Mouse (Mus musculus): ENCODE measurements around the gene Rasa3. TPM values are rescaled to one million over a fixed set of nuclear protein-coding genes. Genes with fewer than 3 reads are reported as not detected.

Gene Rasa3
- polyA plus RNA-seq, 1 experiment from 2014 or later: 12.0 TPM

DNA sequence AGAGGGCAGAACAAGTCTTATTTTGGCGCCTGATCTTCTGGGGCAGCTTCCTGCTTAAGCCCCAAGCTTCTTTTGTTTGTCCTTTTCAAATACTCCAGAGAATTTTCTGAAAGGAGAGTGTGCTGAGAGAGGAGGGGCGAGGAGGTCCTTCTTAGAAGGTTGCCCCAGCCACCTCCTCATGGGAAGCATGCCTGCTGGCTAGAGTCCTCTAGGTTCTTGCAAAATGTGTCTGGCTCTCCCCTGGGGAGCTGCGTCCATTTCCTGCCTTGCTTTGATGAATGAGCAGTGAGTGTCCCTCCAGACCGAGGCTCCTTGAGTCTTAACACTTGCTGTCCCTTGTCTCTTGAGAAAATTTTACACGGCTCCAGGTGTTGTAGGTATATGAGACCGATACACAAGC is 11.1 kb upstream of the Rasa3 start:
- 33% methylated on average over 6 of the region's 6 CpGs for WGBS
- DNase-seq (ENCODE audit: low spot score) (no peak), ATAC-seq (ENCODE audit: low FRiP score, low TSS enrichment) (no peak)
- H3K27ac ChIP-seq (replicated peaks): peak overlapping the region; percentile 35; the same call in 1 of the 2 replicates
- no peak for TF ChIP-seq CTCF (IDR thresholded peaks at IDR 0.05; ENCODE audit: low read depth)
- no peak for TF ChIP-seq EP300 (optimal IDR thresholded peaks at IDR 0.05)
- no peak overlapping the region for H3K9ac ChIP-seq (ENCODE audit: low read length)
- H3K4me3 ChIP-seq (ENCODE audit: low read depth, low read length): no peak overlapping the region
- no peaks in the 10 kb centered on the region for H3K36me3 ChIP-seq (ENCODE audit: control insufficient read depth, insufficient read depth, low read length)
- no peaks in the 10 kb centered on the region for H3K27me3 ChIP-seq (ENCODE audit: control insufficient read depth, insufficient read depth, low read length)
- no peak overlapping the region for H3K4me2 ChIP-seq (replicated peaks; ENCODE audit: low read depth)
- no peaks in the 10 kb centered on the region for H3K9me3 ChIP-seq (ENCODE audit: control insufficient read depth, low read length)
- H3K4me1 ChIP-seq (replicated peaks; ENCODE audit: control insufficient read depth, insufficient read depth): peaks cover 3% of the 10 kb centered on the region

DNA sequence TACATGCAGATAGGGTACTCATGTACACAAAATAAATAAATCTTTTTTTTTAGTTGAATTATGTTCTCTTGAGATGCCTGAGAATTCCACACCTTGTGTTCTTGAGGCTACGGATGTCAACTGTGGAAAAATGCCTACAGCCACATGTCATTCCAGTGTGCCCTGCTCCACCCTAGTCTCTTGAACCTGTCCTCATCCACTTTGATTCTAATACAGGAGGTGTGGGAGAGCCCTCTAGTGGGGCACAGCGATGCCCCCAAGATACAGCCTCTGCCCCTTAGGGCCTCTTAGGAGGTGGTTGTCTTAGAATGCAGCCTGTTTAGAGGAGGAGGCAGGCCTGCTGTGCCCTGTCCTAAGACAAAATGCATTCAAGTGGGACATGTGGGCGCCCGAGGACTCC is 10.5 kb upstream of the Rasa3 start:
- TF ChIP-seq EP300 (optimal IDR thresholded peaks at IDR 0.05): no peak
- peak; percentile 48 for TF ChIP-seq CTCF (IDR thresholded peaks at IDR 0.05; ENCODE audit: low read depth)
- no peak overlapping the region for H3K4me2 ChIP-seq (replicated peaks; ENCODE audit: low read depth)
- no peak overlapping the region for H3K4me3 ChIP-seq (ENCODE audit: low read depth, low read length)
- H3K9me3 ChIP-seq (ENCODE audit: control insufficient read depth, low read length): no peaks in the 10 kb centered on the region
- peak overlapping the region; percentile 35; the same call in 1 of the 2 replicates for H3K27ac ChIP-seq (replicated peaks)
- no peak overlapping the region for H3K9ac ChIP-seq (ENCODE audit: low read length)
- no peaks in the 10 kb centered on the region for H3K27me3 ChIP-seq (ENCODE audit: control insufficient read depth, insufficient read depth, low read length)
- no peak for DNase-seq (ENCODE audit: low spot score)
- peaks cover 3% of the 10 kb centered on the region for H3K4me1 ChIP-seq (replicated peaks; ENCODE audit: control insufficient read depth, insufficient read depth)
- no peaks in the 10 kb centered on the region for H3K36me3 ChIP-seq (ENCODE audit: control insufficient read depth, insufficient read depth, low read length)
- ATAC-seq (ENCODE audit: low FRiP score, low TSS enrichment): no peak
- WGBS: 73% methylated on average over 4 of the region's 4 CpGs

GRCm38 (mm10) chr8:13687101-13687717 is 9.8 kb upstream of the Rasa3 start:
- TF ChIP-seq CTCF (IDR thresholded peaks at IDR 0.05; ENCODE audit: low read depth): peak; percentile 48
- TF ChIP-seq EP300 (optimal IDR thresholded peaks at IDR 0.05): no peak
- no peaks in the 10 kb centered on the region for H3K36me3 ChIP-seq (ENCODE audit: control insufficient read depth, insufficient read depth, low read length)
- no peaks in the 10 kb centered on the region for H3K27me3 ChIP-seq (ENCODE audit: control insufficient read depth, insufficient read depth, low read length)
- H3K27ac ChIP-seq (replicated peaks): no peak overlapping the region
- H3K4me1 ChIP-seq (replicated peaks; ENCODE audit: control insufficient read depth, insufficient read depth): peaks cover 3% of the 10 kb centered on the region
- DNase-seq (ENCODE audit: low spot score) (no peak), ATAC-seq (ENCODE audit: low FRiP score, low TSS enrichment) (no peak)
- H3K9me3 ChIP-seq (ENCODE audit: control insufficient read depth, low read length): no peaks in the 10 kb centered on the region
- no peak overlapping the region for H3K4me2 ChIP-seq (replicated peaks; ENCODE audit: low read depth)
- 89% methylated on average over 8 of the region's 8 CpGs for WGBS
- no peak overlapping the region for H3K4me3 ChIP-seq (ENCODE audit: low read depth, low read length)
- no peak overlapping the region for H3K9ac ChIP-seq (ENCODE audit: low read length)

GRCm38 (mm10) chr8:13686426-13686825 is 9.0 kb upstream of the Rasa3 start:
- WGBS: 38% methylated on average over 7 of the region's 7 CpGs

DNA sequence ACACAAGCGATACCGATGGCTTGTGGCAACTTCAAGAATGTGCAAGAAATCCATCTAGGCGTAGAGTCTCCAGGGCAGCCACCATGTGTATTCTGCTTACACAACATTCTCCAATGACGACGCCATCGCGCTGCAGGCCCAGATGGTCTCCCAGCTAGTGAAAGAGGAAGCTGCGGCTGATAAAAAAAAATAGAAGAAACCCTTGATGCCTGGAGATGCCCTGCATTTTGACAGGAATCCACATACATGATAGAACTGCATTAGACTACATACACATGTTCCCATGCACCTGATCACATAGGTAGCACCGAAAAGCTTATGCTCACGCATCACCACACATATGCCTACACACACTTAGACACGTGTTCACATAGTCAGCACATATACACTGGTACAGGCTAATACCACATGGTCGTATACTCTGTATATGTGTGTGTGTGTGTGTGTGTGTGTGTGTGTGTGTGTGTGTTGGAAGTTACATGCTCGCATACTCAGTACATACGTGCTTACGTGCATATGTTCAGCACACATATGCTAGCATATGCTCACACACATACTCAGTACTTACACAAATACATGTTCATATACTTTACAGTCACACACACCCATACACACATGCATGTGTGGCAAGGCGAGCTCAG is 8.4 kb upstream of the Rasa3 start:
- WGBS: 87% methylated on average over 16 of the region's 16 CpGs
- Histone ChIP-seq H3K36me3 (ENCODE audit: control insufficient read depth, insufficient read depth, low read length) (no peaks in the 10 kb centered on the region), H3K4me3 (ENCODE audit: low read depth, low read length) (no peak overlapping the region), H3K9ac (ENCODE audit: low read length) (no peak overlapping the region), H3K27me3 (ENCODE audit: control insufficient read depth, insufficient read depth, low read length) (no peaks in the 10 kb centered on the region), H3K4me1 (replicated peaks; ENCODE audit: control insufficient read depth, insufficient read depth) (peaks cover 3% of the 10 kb centered on the region), H3K4me2 (replicated peaks; ENCODE audit: low read depth) (no peak overlapping the region), H3K27ac (replicated peaks) (no peak overlapping the region), H3K9me3 (ENCODE audit: control insufficient read depth, low read length) (no peaks in the 10 kb centered on the region)
- TF ChIP-seq CTCF (IDR thresholded peaks at IDR 0.05; ENCODE audit: low read depth) (no peak), EP300 (optimal IDR thresholded peaks at IDR 0.05) (no peak)
- DNase-seq (ENCODE audit: low spot score) (no peak), ATAC-seq (ENCODE audit: low FRiP score, low TSS enrichment) (peak; percentile 27; the same call in 1 of the 2 replicates)

More at GRCm38 (mm10) chr8:13686426-13686825, 9.0 kb upstream of the Rasa3 start:
- Histone ChIP-seq H3K27me3 (ENCODE audit: control insufficient read depth, insufficient read depth, low read length) (no peaks in the 10 kb centered on the region), H3K4me2 (replicated peaks; ENCODE audit: low read depth) (no peak overlapping the region), H3K36me3 (ENCODE audit: control insufficient read depth, insufficient read depth, low read length) (no peaks in the 10 kb centered on the region), H3K4me3 (ENCODE audit: low read depth, low read length) (no peak overlapping the region), H3K9ac (ENCODE audit: low read length) (no peak overlapping the region), H3K4me1 (replicated peaks; ENCODE audit: control insufficient read depth, insufficient read depth) (peaks cover 3% of the 10 kb centered on the region), H3K27ac (replicated peaks) (no peak overlapping the region; the same call in 1 of the 2 replicates), H3K9me3 (ENCODE audit: control insufficient read depth, low read length) (no peaks in the 10 kb centered on the region)
- DNase-seq (ENCODE audit: low spot score) (peak; percentile 54), ATAC-seq (ENCODE audit: low FRiP score, low TSS enrichment) (peak; percentile 88)
- TF ChIP-seq CTCF (IDR thresholded peaks at IDR 0.05; ENCODE audit: low read depth) (no peak), EP300 (optimal IDR thresholded peaks at IDR 0.05) (no peak)

- DNase-seq (ENCODE audit: low spot score) (no peak), ATAC-seq (ENCODE audit: low FRiP score, low TSS enrichment) (no peak)
- Histone ChIP-seq H3K4me2 (replicated peaks; ENCODE audit: low read depth) (no peak overlapping the region), H3K27me3 (ENCODE audit: control insufficient read depth, insufficient read depth, low read length) (peaks cover 2% of the 10 kb centered on the region; the same call in 1 of the 2 replicates), H3K27ac (replicated peaks) (no peak overlapping the region), H3K36me3 (ENCODE audit: control insufficient read depth, insufficient read depth, low read length) (no peaks in the 10 kb centered on the region), H3K9ac (ENCODE audit: low read length) (no peak overlapping the region), H3K4me1 (replicated peaks; ENCODE audit: control insufficient read depth, insufficient read depth) (peaks cover 3% of the 10 kb centered on the region), H3K4me3 (ENCODE audit: low read depth, low read length) (no peak overlapping the region), H3K9me3 (ENCODE audit: control insufficient read depth, low read length) (no peaks in the 10 kb centered on the region)
- TF ChIP-seq CTCF (IDR thresholded peaks at IDR 0.05; ENCODE audit: low read depth) (no peak), EP300 (optimal IDR thresholded peaks at IDR 0.05) (no peak)
- 25% methylated on average over 7 of the region's 7 CpGs for WGBS
These were observed 6.7 kb upstream of the Rasa3 start for GRCm38 (mm10) chr8:13684131-13684530.
